Mouse (Mus musculus): ENCODE measurements around the gene Ipo11. TPM values are rescaled to one million over a fixed set of nuclear protein-coding genes. Genes with fewer than 3 reads are reported as not detected.
"Not testable (repeated sequence)": the region's sequence is repeated elsewhere in the genome, so short reads cannot be mapped to it uniquely, and the experiment has no call there.

Gene Ipo11
- polyA plus RNA-seq, 1 experiment from 2014 or later = 82.3 TPM

GRCm38 (mm10) chr13:106918322-106919050 lies 18.3 kb downstream of the Ipo11 start:
- 80% methylated on average over 7 of the region's 7 CpGs for WGBS
- peaks cover 7% of the 10 kb centered on the region for H3K36me3 ChIP-seq (ENCODE audit: control insufficient read depth, insufficient read depth, low read length)
- no peaks in the 10 kb centered on the region for H3K27me3 ChIP-seq (replicated peaks; ENCODE audit: control insufficient read depth, insufficient read depth, low read length)
- DNase-seq (ENCODE audit: low spot score) = no peak
- no peak overlapping the region for H3K4me2 ChIP-seq
- H3K4me3 ChIP-seq (ENCODE audit: low read depth, low read length) = no peak overlapping the region
- H3K9ac ChIP-seq (ENCODE audit: low read depth, low read length) = no peak overlapping the region
- H3K27ac ChIP-seq (ENCODE audit: low read depth, low read length) = no peak overlapping the region
- H3K9me3 ChIP-seq (ENCODE audit: control insufficient read depth, low read length) = no peaks in the 10 kb centered on the region
- peaks cover 4% of the 10 kb centered on the region; the same call in 1 of the 2 replicates for H3K4me1 ChIP-seq (replicated peaks; ENCODE audit: control insufficient read depth, insufficient read depth, low read length)
- ATAC-seq (replicated peaks; ENCODE audit: low FRiP score) = no peak

GRCm38 (mm10) chr13:106913125-106913736 lies 23.5 kb downstream of the Ipo11 start:
- peak overlapping the region; percentile 66 for H3K27ac ChIP-seq (ENCODE audit: low read depth, low read length)
- ATAC-seq (replicated peaks; ENCODE audit: low FRiP score) = peak; percentile 78
- peaks cover 17% of the 10 kb centered on the region for H3K36me3 ChIP-seq (ENCODE audit: control insufficient read depth, insufficient read depth, low read length)
- peaks cover 4% of the 10 kb centered on the region; the same call in 1 of the 2 replicates for H3K4me1 ChIP-seq (replicated peaks; ENCODE audit: control insufficient read depth, insufficient read depth, low read length)
- DNase-seq (ENCODE audit: low spot score) = no peak
- H3K4me3 ChIP-seq (ENCODE audit: low read depth, low read length) = no peak overlapping the region
- H3K4me2 ChIP-seq = no peak overlapping the region
- H3K9me3 ChIP-seq (ENCODE audit: control insufficient read depth, low read length) = no peaks in the 10 kb centered on the region
- no peaks in the 10 kb centered on the region for H3K27me3 ChIP-seq (replicated peaks; ENCODE audit: control insufficient read depth, insufficient read depth, low read length)
- 21% methylated on average over 3 of the region's 3 CpGs for WGBS
- H3K9ac ChIP-seq (ENCODE audit: low read depth, low read length) = no peak overlapping the region

GRCm38 (mm10) chr13:106910096-106910495 lies 26.7 kb downstream of the Ipo11 start:
- H3K27me3 ChIP-seq (replicated peaks; ENCODE audit: control insufficient read depth, insufficient read depth, low read length) = no peaks in the 10 kb centered on the region
- H3K4me3 ChIP-seq (ENCODE audit: low read depth, low read length) = no peak overlapping the region
- ATAC-seq (replicated peaks; ENCODE audit: low FRiP score) (no peak), DNase-seq (ENCODE audit: low spot score) (no peak)
- H3K4me1 ChIP-seq (replicated peaks; ENCODE audit: control insufficient read depth, insufficient read depth, low read length) = peaks cover 4% of the 10 kb centered on the region; the same call in 1 of the 2 replicates
- no peak overlapping the region for H3K4me2 ChIP-seq
- no peak overlapping the region for H3K27ac ChIP-seq (ENCODE audit: low read depth, low read length)
- no peak overlapping the region for H3K9ac ChIP-seq (ENCODE audit: low read depth, low read length)
- peaks cover 20% of the 10 kb centered on the region for H3K36me3 ChIP-seq (ENCODE audit: control insufficient read depth, insufficient read depth, low read length)
- H3K9me3 ChIP-seq (ENCODE audit: control insufficient read depth, low read length) = no peaks in the 10 kb centered on the region
- WGBS = 94% methylated on average over 10 of the region's 10 CpGs

GRCm38 (mm10) chr13:106907273-106907672 lies 29.5 kb downstream of the Ipo11 start:
- Histone ChIP-seq H3K4me1 (replicated peaks; ENCODE audit: control insufficient read depth, insufficient read depth, low read length) (no peaks in the 10 kb centered on the region), H3K27ac (ENCODE audit: low read depth, low read length) (no peak overlapping the region), H3K4me2 (no peak overlapping the region), H3K9ac (ENCODE audit: low read depth, low read length) (no peak overlapping the region), H3K27me3 (replicated peaks; ENCODE audit: control insufficient read depth, insufficient read depth, low read length) (no peaks in the 10 kb centered on the region), H3K36me3 (ENCODE audit: control insufficient read depth, insufficient read depth, low read length) (peaks cover 20% of the 10 kb centered on the region), H3K9me3 (ENCODE audit: control insufficient read depth, low read length) (no peaks in the 10 kb centered on the region), H3K4me3 (ENCODE audit: low read depth, low read length) (no peak overlapping the region)
- ATAC-seq (replicated peaks; ENCODE audit: low FRiP score) (no peak), DNase-seq (ENCODE audit: low spot score) (no peak)
- 92% methylated on average over 4 of the region's 4 CpGs for WGBS

- peaks cover 23% of the 10 kb centered on the region for H3K36me3 ChIP-seq (ENCODE audit: control insufficient read depth, insufficient read depth, low read length)
- not testable (repeated sequence) for H3K9ac ChIP-seq (ENCODE audit: low read depth, low read length); H3K4me2 ChIP-seq; H3K9me3 ChIP-seq (ENCODE audit: control insufficient read depth, low read length); H3K4me3 ChIP-seq (ENCODE audit: low read depth, low read length); H3K4me1 ChIP-seq (replicated peaks; ENCODE audit: control insufficient read depth, insufficient read depth, low read length); ATAC-seq (replicated peaks; ENCODE audit: low FRiP score); H3K27me3 ChIP-seq (replicated peaks; ENCODE audit: control insufficient read depth, insufficient read depth, low read length); H3K27ac ChIP-seq (ENCODE audit: low read depth, low read length); DNase-seq (ENCODE audit: low spot score)
- WGBS = 77% methylated on average over 6 of the region's 6 CpGs
These were observed 31.6 kb downstream of the Ipo11 start for GRCm38 (mm10) chr13:106905154-106905553.

GRCm38 (mm10) chr13:106904637-106905036 lies 32.1 kb downstream of the Ipo11 start:
- peaks cover 24% of the 10 kb centered on the region for H3K36me3 ChIP-seq (ENCODE audit: control insufficient read depth, insufficient read depth, low read length)
- H3K9ac ChIP-seq (ENCODE audit: low read depth, low read length) = no peak overlapping the region
- ATAC-seq (replicated peaks; ENCODE audit: low FRiP score) = no peak

GRCm38 (mm10) chr13:106894284-106894683 lies 42.5 kb downstream of the Ipo11 start:
- H3K36me3 ChIP-seq (ENCODE audit: control insufficient read depth, insufficient read depth, low read length) = peaks cover 11% of the 10 kb centered on the region; the same call in 1 of the 2 replicates
- H3K4me3 ChIP-seq (ENCODE audit: low read depth, low read length) = no peak overlapping the region
- 91% methylated on average over 2 of the region's 2 CpGs for WGBS
- no peaks in the 10 kb centered on the region for H3K9me3 ChIP-seq (ENCODE audit: control insufficient read depth, low read length)
- peak overlapping the region; percentile 95; the same call in 1 of the 2 replicates for H3K27ac ChIP-seq (ENCODE audit: low read depth, low read length)
- H3K27me3 ChIP-seq (replicated peaks; ENCODE audit: control insufficient read depth, insufficient read depth, low read length) = no peaks in the 10 kb centered on the region
- H3K9ac ChIP-seq (ENCODE audit: low read depth, low read length) = no peak overlapping the region
- DNase-seq (ENCODE audit: low spot score) (no peak), ATAC-seq (replicated peaks; ENCODE audit: low FRiP score) (no peak)
- peaks cover 20% of the 10 kb centered on the region for H3K4me1 ChIP-seq (replicated peaks; ENCODE audit: control insufficient read depth, insufficient read depth, low read length)
- H3K4me2 ChIP-seq = no peak overlapping the region

More at GRCm38 (mm10) chr13:106904637-106905036, 32.1 kb downstream of the Ipo11 start:
- H3K4me3 ChIP-seq (ENCODE audit: low read depth, low read length) = no peak overlapping the region
- H3K27ac ChIP-seq (ENCODE audit: low read depth, low read length) = no peak overlapping the region
- H3K4me1 ChIP-seq (replicated peaks; ENCODE audit: control insufficient read depth, insufficient read depth, low read length) = no peaks in the 10 kb centered on the region
- H3K4me2 ChIP-seq = no peak overlapping the region
- no peaks in the 10 kb centered on the region for H3K27me3 ChIP-seq (replicated peaks; ENCODE audit: control insufficient read depth, insufficient read depth, low read length)
- 87% methylated on average over 3 of the region's 3 CpGs for WGBS
- DNase-seq (ENCODE audit: low spot score) = no peak
- no peaks in the 10 kb centered on the region for H3K9me3 ChIP-seq (ENCODE audit: control insufficient read depth, low read length)

- H3K27me3 ChIP-seq (replicated peaks; ENCODE audit: control insufficient read depth, insufficient read depth, low read length) = no peaks in the 10 kb centered on the region
- H3K9me3 ChIP-seq (ENCODE audit: control insufficient read depth, low read length) = no peaks in the 10 kb centered on the region
- H3K4me2 ChIP-seq = peak overlapping the region; percentile 7
- ATAC-seq (replicated peaks; ENCODE audit: low FRiP score) = peak; percentile 29
- peaks cover 21% of the 10 kb centered on the region for H3K4me1 ChIP-seq (replicated peaks; ENCODE audit: control insufficient read depth, insufficient read depth, low read length)
- WGBS = 70% methylated on average over 5 of the region's 5 CpGs
- H3K36me3 ChIP-seq (ENCODE audit: control insufficient read depth, insufficient read depth, low read length) = peaks cover 11% of the 10 kb centered on the region; the same call in 1 of the 2 replicates
- no peak for DNase-seq (ENCODE audit: low spot score)
- H3K27ac ChIP-seq (ENCODE audit: low read depth, low read length) = peak overlapping the region; percentile 95
- no peak overlapping the region for H3K4me3 ChIP-seq (ENCODE audit: low read depth, low read length)
- H3K9ac ChIP-seq (ENCODE audit: low read depth, low read length) = peak overlapping the region; percentile 42; the same call in 1 of the 2 replicates
These were observed 43.1 kb downstream of the Ipo11 start for GRCm38 (mm10) chr13:106893701-106894100.
